ENCODE assay signal across 20 mouse cellular contexts in the genomic region with DNA sequence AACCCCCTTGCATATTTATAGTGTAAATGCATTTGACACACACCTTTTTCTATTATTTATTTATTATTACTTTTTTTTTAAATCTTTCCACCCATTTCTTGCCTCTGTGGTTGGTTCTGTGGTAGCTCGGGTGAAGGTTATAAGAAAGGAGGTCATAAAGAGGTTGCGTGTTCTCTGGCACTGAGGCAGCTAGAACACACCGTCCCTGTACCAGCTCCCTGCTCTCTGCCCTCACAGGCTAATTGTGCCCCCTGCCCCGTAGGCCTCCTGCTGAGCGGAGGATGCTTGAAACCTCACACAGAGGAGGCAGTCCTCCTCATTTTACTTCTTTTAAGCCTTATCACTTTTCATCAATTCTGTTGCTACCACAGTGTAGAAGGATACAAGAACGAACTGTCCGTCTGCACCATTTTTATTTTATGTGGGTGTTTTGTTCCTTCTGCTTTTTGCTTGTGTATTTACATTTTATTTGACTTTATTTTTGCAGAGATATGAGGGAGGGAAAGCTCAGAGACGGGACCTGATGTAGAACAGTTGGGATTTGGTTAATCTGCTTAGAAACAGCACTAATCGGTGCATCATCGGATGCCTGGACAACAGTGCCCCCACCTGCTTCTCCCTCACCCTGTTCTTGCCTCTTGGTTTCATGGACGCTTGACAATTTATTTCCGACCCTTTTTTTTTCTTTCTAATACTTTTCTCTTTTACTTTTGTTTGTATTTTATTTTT.
DNase-seq lines count a peak whose midpoint lies in the region; ATAC-seq and TF ChIP-seq lines count a peak whose summit lies in the region.
"Had no signal": no experiment of that assay in that cellular context is flagged by ENCODE, and none has a peak within 500 bp of the region (broad histone marks: within the 10 kb centered on the region; RNA-seq: fewer than 3 reads in every experiment).

No protein-coding gene starts in this region.

- H3K27ac ChIP-seq in cerebellum, adult 2 months (ENCODE audit: insufficient read depth, low read length), result no peak overlapping the region
- no peak overlapping the region for H3K27ac ChIP-seq in hindbrain, postnatal 0 days
- H3K27ac ChIP-seq in hindbrain, embryonic 11.5 days (ENCODE audit: low read depth, low read length), result no peak overlapping the region
- peak overlapping the region; percentile 50 for H3K27ac ChIP-seq in left cerebral cortex, adult 2 months
- H3K27ac ChIP-seq: gastrocnemius, adult 2 months; heart, embryonic 10.5 days; liver, embryonic 15.5 days; neural tube, embryonic 13.5 days had no signal

- H3K27me3 ChIP-seq in cerebellum, adult 2 months (ENCODE audit: control insufficient read depth, insufficient read depth, low read length), result no peaks in the 10 kb centered on the region
- H3K27me3 ChIP-seq in hindbrain, postnatal 0 days (ENCODE audit: insufficient read depth, low read length), result no peaks in the 10 kb centered on the region
- no peaks in the 10 kb centered on the region for H3K27me3 ChIP-seq in hindbrain, embryonic 11.5 days (ENCODE audit: control insufficient read depth, insufficient read depth, low read length)
- H3K27me3 ChIP-seq: liver, embryonic 15.5 days; neural tube, embryonic 13.5 days had no signal

- no peaks in the 10 kb centered on the region for H3K36me3 ChIP-seq in hindbrain, postnatal 0 days (ENCODE audit: insufficient read depth, low read length)
- no peaks in the 10 kb centered on the region for H3K36me3 ChIP-seq in hindbrain, embryonic 11.5 days (ENCODE audit: control insufficient read depth, insufficient read depth, low read length)
- H3K36me3 ChIP-seq: heart, embryonic 10.5 days; liver, embryonic 15.5 days; neural tube, embryonic 13.5 days had no signal

- H3K9ac ChIP-seq in hindbrain, postnatal 0 days (replicated peaks; ENCODE audit: low read length), result no peak overlapping the region
- no peak overlapping the region for H3K9ac ChIP-seq in hindbrain, embryonic 11.5 days (ENCODE audit: low read depth, low read length)
- H3K9ac ChIP-seq: liver, embryonic 15.5 days; neural tube, embryonic 13.5 days had no signal

- peak; percentile 39; the same call in 1 of the 2 replicates for TF ChIP-seq CTCF in cerebellum, adult 2 months (IDR thresholded peaks at IDR 0.05; ENCODE audit: borderline replicate concordance, insufficient read depth, low read depth, low read length)
- peak; percentile 38 for TF ChIP-seq CTCF in hindbrain, postnatal 0 days (IDR thresholded peaks at IDR 0.05; ENCODE audit: low read depth)
- TF ChIP-seq CTCF in left cerebral cortex, adult 2 months (IDR thresholded peaks at IDR 0.05), result no peak; the same call in none of the 2 replicates

- no peak overlapping the region for H3K4me2 ChIP-seq in hindbrain, postnatal 0 days (ENCODE audit: low read depth, low read length)
- H3K4me2 ChIP-seq in hindbrain, embryonic 11.5 days (replicated peaks; ENCODE audit: low read depth, low read length), result no peak overlapping the region
- H3K4me2 ChIP-seq: liver, embryonic 15.5 days; neural tube, embryonic 13.5 days had no signal

- intact Hi-C loops in left cerebral cortex, adult 2 months (cut with DNase I), result loop anchor here (2.0 kb wide), 1 partner anchor 80 kb away; no protein-coding TSS in a partner anchor
- intact Hi-C loops in left cerebral cortex, postnatal 10 days (cut with DNase I), result no loop called here

- H3K9me3 ChIP-seq in hindbrain, postnatal 0 days (ENCODE audit: low read length), result no peaks in the 10 kb centered on the region
- no peaks in the 10 kb centered on the region for H3K9me3 ChIP-seq in hindbrain, embryonic 11.5 days (ENCODE audit: control insufficient read depth, low read length)
- H3K9me3 ChIP-seq: heart, embryonic 10.5 days; liver, embryonic 15.5 days; neural tube, embryonic 13.5 days had no signal

- WGBS in cerebellum, adult 2 months, result 55% methylated on average over 12 of the region's 12 CpGs
- 45% methylated on average over 12 of the region's 12 CpGs for WGBS in hindbrain, postnatal 0 days
- WGBS in hindbrain, embryonic 11.5 days, result 30% methylated on average over 12 of the region's 12 CpGs

- TF ChIP-seq POLR2A in cerebellum, adult 2 months (IDR thresholded peaks at IDR 0.05; ENCODE audit: borderline replicate concordance, insufficient read depth, low read length), result no peak

- no peak for DNase-seq in cerebellum, adult 2 months
- DNase-seq in cerebellum, adult 11 months, result no peak
- DNase-seq in hindbrain, postnatal 0 days (ENCODE audit: low spot score), result peak; percentile 34
- no peak for DNase-seq in hindbrain, embryonic 11.5 days (ENCODE audit: low spot score)
- DNase-seq in left cerebral cortex, adult 2 months (ENCODE audit: extremely low spot score in 1 of 2, low spot score in 2 of 2), result no peak
- no peak for DNase-seq in left cerebral cortex, postnatal 10 days (ENCODE audit: extremely low spot score in 1 of 2, low spot score in 2 of 2)
- peak; percentile 53 to 93 for DNase-seq in kidney, postnatal 25 days
- no peak for DNase-seq in thymus, postnatal 10 days (ENCODE audit: low spot score in 2 of 2)
- DNase-seq: cerebellum, adult 11-12 months; gastrocnemius, adult 2 months; heart, postnatal 36 days; lung, postnatal 36 days; right cerebral cortex, adult 18-20 months; spleen, adult 18-20 months had no signal

- no peak for ATAC-seq in hindbrain, postnatal 0 days
- no peak for ATAC-seq in hindbrain, embryonic 11.5 days (ENCODE audit: low FRiP score)
- ATAC-seq: activated CD4-positive, CD25-positive, alpha-beta regulatory T cell, adult 4 months; intestine, embryonic 16.5 days; midbrain, embryonic 16.5 days had no signal

- H3K4me1 ChIP-seq in cerebellum, adult 2 months (ENCODE audit: control insufficient read depth, insufficient read depth, low read length), result no peaks in the 10 kb centered on the region
- no peaks in the 10 kb centered on the region for H3K4me1 ChIP-seq in hindbrain, postnatal 0 days (ENCODE audit: insufficient read depth, low read length)
- H3K4me1 ChIP-seq in hindbrain, embryonic 11.5 days (replicated peaks; ENCODE audit: control insufficient read depth, insufficient read depth, low read length), result no peaks in the 10 kb centered on the region
- H3K4me1 ChIP-seq: liver, embryonic 15.5 days had no signal

- H3K4me3 ChIP-seq in cerebellum, adult 2 months (replicated peaks; ENCODE audit: insufficient read depth, low read depth, low read length), result no peak overlapping the region
- no peak overlapping the region for H3K4me3 ChIP-seq in hindbrain, postnatal 0 days (ENCODE audit: low read length)
- H3K4me3 ChIP-seq in hindbrain, embryonic 11.5 days (ENCODE audit: low read depth, low read length), result no peak overlapping the region
- H3K4me3 ChIP-seq in left cerebral cortex, adult 2 months, result no peak overlapping the region
- H3K4me3 ChIP-seq: gastrocnemius, adult 2 months; heart, embryonic 10.5 days; liver, embryonic 15.5 days; neural tube, embryonic 13.5 days had no signal

Comparison
In these comparisons a context has a peak if more than half of its experiments do, and no peak if none do; other contexts are left out.
1. DNase-seq: peak in hindbrain, postnatal 0 days (single experiment) and kidney, postnatal 25 days (2 of 2); none in cerebellum, adult 2 months (0 of 2), cerebellum, adult 11 months (single experiment), hindbrain, embryonic 11.5 days (single experiment), left cerebral cortex, adult 2 months (0 of 2), left cerebral cortex, postnatal 10 days (0 of 2) and thymus, postnatal 10 days (0 of 2).